Mouse (Mus musculus): ENCODE data around the gene Otop1.

GRCm38 (mm10) chr5:38302651-38303050, 26.9 kb downstream of the Otop1 start:
- no peak for TF ChIP-seq MAFK (IDR thresholded peaks at IDR 0.05; ENCODE audit: insufficient read depth, low read depth, low read length)
- no peak for TF ChIP-seq ZNF384 (IDR thresholded peaks at IDR 0.05; ENCODE audit: low read depth, low read length)
- no peak for TF ChIP-seq CHD2 (IDR thresholded peaks at IDR 0.05; ENCODE audit: low read depth, low read length)
